Mouse (Mus musculus): ENCODE data around the gene Thtpa.

- TF ChIP-seq CTCF (IDR thresholded peaks at IDR 0.05; ENCODE audit: extremely low read depth, insufficient read length, insufficient replicate concordance, low read depth, low read length) (peak; percentile 71; the same call in 1 of the 2 replicates), POLR2A (IDR thresholded peaks at IDR 0.05; ENCODE audit: low read depth, low read length) (no peak)
Measured at GRCm38 (mm10) chr14:55121947-55122346, 27.4 kb downstream of the Thtpa start.

Data from small intestine, adult 2 months (tissue).